Mouse (Mus musculus): ENCODE data around the gene Mrpl28. TPM values are rescaled to one million over a fixed set of nuclear protein-coding genes. Genes with fewer than 3 reads are reported as not detected.
A peak's percentile ranks its signal among the peaks of the same experiment; 100 is the strongest.
"Not testable (repeated sequence)": the region's sequence is repeated elsewhere in the genome, so short reads cannot be mapped to it uniquely, and the experiment has no call there.

Mrpl28 gene
- total and polyA plus RNA-seq, 2 experiments from 2014 or later, result 138 to 189 TPM

DNA sequence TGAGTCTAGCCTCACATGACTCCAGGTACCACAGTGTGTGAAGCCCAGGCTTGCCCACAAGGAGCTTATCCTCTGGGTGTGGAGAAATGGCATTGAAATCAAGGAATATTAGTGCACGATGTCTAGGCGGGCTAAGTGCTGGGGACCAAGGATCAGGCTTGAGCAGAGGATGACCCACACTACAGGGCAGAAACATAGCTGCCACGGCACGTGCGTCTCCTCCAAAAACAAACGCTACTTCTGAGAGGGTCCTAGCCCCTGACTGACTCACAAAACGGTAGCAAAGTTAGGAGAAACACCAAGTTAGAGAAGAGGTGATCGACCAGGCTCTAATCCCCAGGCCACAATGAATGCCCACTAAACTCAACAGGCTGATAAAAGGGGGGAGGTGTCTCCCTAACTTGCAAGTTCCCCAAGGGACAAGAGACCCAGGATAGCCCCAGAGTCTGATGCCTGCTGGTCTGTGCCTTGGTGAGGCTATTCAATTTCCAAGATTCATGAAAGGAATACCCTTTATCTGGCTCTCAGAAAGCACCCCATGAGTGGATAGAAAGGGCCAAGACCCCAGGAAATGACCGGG lies 28.7 kb upstream of the Mrpl28 start:
- peak overlapping the region; percentile 77 for H3K4me2 ChIP-seq (ENCODE audit: low read depth, low read length)
- no peaks in the 10 kb centered on the region for H3K9me3 ChIP-seq (ENCODE audit: low read length)
- peak overlapping the region; percentile 58 for H3K4me3 ChIP-seq (ENCODE audit: low read length)
- DNase-seq (ENCODE audit: low spot score) (no peak), ATAC-seq (no peak; the same call in 1 of the 2 replicates)
- 34% methylated on average over 9 of the region's 9 CpGs for WGBS
- H3K27ac ChIP-seq, result no peak overlapping the region
- no peaks in the 10 kb centered on the region for H3K36me3 ChIP-seq (ENCODE audit: insufficient read depth, low read length)
- TF ChIP-seq CTCF (IDR thresholded peaks at IDR 0.05; ENCODE audit: low read depth), result no peak
- peak overlapping the region; percentile 61; the same call in 1 of the 2 replicates for H3K9ac ChIP-seq (replicated peaks; ENCODE audit: low read length)
- no peaks in the 10 kb centered on the region for H3K4me1 ChIP-seq (ENCODE audit: insufficient read depth, low read length)
- H3K27me3 ChIP-seq (ENCODE audit: insufficient read depth, low read length), result no peaks in the 10 kb centered on the region

DNA sequence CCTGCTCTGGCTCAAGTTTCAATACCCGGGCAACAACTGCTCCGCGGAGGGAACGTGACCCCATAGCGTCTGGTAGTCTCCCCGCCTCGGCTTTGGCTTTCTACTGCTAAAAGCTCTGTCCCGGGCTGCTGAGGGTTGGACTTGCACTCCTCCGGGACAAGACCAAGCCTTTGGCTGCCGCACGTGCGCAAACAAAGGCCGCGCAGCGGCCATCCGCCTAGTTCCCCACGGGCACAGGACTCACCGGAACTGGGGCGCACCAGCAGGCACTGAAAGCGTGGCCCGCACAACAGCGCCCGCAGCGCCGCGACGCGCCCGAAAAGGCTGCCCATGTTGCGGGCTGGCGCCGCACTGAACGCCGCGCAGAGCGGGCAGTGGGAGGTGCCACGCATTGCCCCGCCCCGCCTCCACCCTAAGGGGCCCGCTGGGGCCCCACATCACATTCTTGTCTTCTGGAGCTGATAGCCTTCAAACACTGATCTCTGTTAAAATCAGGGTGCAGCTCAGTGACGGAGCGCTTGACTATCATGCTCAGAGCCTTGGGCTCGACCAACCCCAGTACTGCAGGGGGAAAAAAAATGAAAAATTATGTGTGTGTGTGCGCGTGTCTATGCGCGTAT lies 28.1 kb upstream of the Mrpl28 start, which contains the start of gene Nme4:
TSS of gene Nme4 (minus strand) at position 482 of the 620 bp plus-strand sequence.
- 3% methylated on average over 47 of the region's 47 CpGs for WGBS
- H3K4me3 ChIP-seq (ENCODE audit: low read length), result peak within 1 kb of the TSS; percentile 58
- no peaks in the 10 kb centered on the region for H3K27me3 ChIP-seq (ENCODE audit: insufficient read depth, low read length)
- H3K4me2 ChIP-seq (ENCODE audit: low read depth, low read length), result peak within 1 kb of the TSS; percentile 77
- H3K27ac ChIP-seq, result 0 out of 2 replicates have a peak within 1 kb of the TSS, but pooled peaks have one; percentile 11
- no peaks in the 10 kb centered on the region for H3K4me1 ChIP-seq (ENCODE audit: insufficient read depth, low read length)
- TF ChIP-seq CTCF (IDR thresholded peaks at IDR 0.05; ENCODE audit: low read depth), result no peak
- H3K9me3 ChIP-seq (ENCODE audit: low read length), result no peaks in the 10 kb centered on the region
- peak; percentile 64 for ATAC-seq
- no peaks in the 10 kb centered on the region for H3K36me3 ChIP-seq (ENCODE audit: insufficient read depth, low read length)
- DNase-seq (ENCODE audit: low spot score), result peak; percentile 70
- H3K9ac ChIP-seq (replicated peaks; ENCODE audit: low read length), result peak within 1 kb of the TSS; percentile 61

DNA sequence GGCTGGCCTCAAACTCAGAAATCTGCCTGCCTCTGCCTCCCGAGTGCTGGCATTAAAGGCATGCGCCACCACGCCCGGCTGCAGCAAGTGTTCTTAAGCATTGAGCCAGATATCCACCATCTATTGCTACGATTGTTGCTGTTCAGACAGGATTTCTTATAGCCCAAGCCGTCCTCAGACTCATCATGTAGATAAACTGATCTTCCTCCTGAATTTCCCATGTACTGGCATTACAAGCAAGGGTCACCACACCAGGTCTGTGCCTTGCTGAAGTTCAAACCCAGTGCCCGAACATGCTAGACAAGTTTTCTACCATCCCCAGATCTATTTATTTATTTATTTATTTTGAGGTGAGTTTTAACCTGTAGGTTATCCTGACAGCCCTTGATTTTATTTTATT lies 24.8 kb upstream of the Mrpl28 start:
- H3K4me2 ChIP-seq (ENCODE audit: low read depth, low read length), result no peak overlapping the region
- DNase-seq (ENCODE audit: low spot score) (no peak), ATAC-seq (no peak)
- TF ChIP-seq CTCF (IDR thresholded peaks at IDR 0.05; ENCODE audit: low read depth), result no peak
- no peaks in the 10 kb centered on the region for H3K9me3 ChIP-seq (ENCODE audit: low read length)
- H3K9ac ChIP-seq (replicated peaks; ENCODE audit: low read length), result no peak overlapping the region
- no peak overlapping the region for H3K4me3 ChIP-seq (ENCODE audit: low read length)
- H3K27ac ChIP-seq, result no peak overlapping the region
- H3K27me3 ChIP-seq (ENCODE audit: insufficient read depth, low read length), result no peaks in the 10 kb centered on the region
- H3K4me1 ChIP-seq (ENCODE audit: insufficient read depth, low read length), result no peaks in the 10 kb centered on the region
- H3K36me3 ChIP-seq (ENCODE audit: insufficient read depth, low read length), result no peaks in the 10 kb centered on the region
- 94% methylated on average over 7 of the region's 7 CpGs for WGBS

DNA sequence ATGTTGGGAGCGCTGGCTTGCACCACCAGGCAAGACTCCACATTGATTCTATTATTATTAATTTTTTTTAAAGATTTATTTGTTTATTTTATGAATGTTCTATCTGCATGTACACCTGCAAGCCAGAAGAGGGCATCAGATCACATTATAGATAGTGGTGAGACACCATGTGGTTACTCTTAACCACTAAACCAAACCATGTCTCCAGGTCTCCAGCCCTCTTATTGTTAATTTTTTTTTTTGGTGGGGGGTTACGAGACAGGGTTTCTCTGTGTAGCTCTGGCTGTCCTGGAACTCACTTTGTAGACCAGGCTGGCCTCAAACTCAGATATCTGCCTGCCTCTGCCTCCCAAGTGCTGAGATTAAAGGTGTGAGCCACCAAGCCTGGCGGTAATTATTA lies 24.0 kb upstream of the Mrpl28 start:
- not testable (repeated sequence) for H3K9ac ChIP-seq (replicated peaks; ENCODE audit: low read length); H3K4me3 ChIP-seq (ENCODE audit: low read length); H3K9me3 ChIP-seq (ENCODE audit: low read length); H3K27ac ChIP-seq; ATAC-seq; H3K4me1 ChIP-seq (ENCODE audit: insufficient read depth, low read length); H3K4me2 ChIP-seq (ENCODE audit: low read depth, low read length); H3K27me3 ChIP-seq (ENCODE audit: insufficient read depth, low read length); H3K36me3 ChIP-seq (ENCODE audit: insufficient read depth, low read length)
- peak; percentile 49 for TF ChIP-seq CTCF (IDR thresholded peaks at IDR 0.05; ENCODE audit: low read depth)
- WGBS, result 61% methylated on average over 3 of the region's 3 CpGs
- peak; percentile 33 for DNase-seq (ENCODE audit: low spot score)

DNA sequence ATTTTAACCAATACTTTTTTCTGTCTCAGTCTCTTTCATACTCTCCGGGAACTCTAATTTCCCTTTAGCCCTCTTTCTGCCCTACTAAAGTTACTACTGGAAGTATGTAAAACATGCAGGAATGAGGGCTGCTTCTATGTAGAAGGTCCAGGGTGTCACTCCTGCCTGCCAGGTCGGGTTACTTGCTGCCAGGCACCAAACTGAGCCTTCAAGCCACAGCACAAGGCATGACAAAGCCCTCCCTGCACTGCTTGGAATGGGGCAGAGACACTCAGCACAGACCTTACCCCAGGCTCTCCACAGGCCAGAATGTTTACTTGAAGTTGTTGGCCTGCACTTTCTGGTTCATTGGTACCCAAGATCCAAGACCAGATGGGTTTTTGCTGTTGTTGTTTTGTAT lies 23.1 kb upstream of the Mrpl28 start:
- WGBS, result 41% methylated on average over 2 of the region's 2 CpGs
- no peaks in the 10 kb centered on the region for H3K9me3 ChIP-seq (ENCODE audit: low read length)
- H3K9ac ChIP-seq (replicated peaks; ENCODE audit: low read length), result no peak overlapping the region

DNA sequence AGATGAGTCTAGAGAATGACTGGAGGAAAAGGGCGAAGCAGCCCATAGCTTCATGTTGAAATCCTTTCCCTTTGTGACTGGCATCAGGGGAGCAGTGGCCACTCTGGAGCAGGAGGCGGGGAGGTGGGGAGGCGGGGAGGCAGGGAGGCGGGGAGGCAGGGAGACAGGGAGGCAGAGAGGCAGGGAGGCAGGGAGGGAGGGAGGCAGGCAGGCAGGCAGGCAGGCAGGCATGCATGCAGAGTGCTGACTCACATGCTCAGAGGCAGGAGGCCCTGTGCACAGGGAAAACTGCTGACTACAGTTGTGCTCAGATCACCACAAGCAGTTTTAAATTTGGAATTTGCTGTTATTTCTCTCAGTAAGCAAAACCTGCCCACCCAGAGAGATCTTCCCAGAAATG lies 21.8 kb upstream of the Mrpl28 start:
- WGBS, result 32% methylated on average over 4 of the region's 4 CpGs
- no peaks in the 10 kb centered on the region for H3K4me1 ChIP-seq (ENCODE audit: insufficient read depth, low read length)
- H3K27ac ChIP-seq, result no peak overlapping the region
- DNase-seq (ENCODE audit: low spot score), result no peak
- H3K9ac ChIP-seq (replicated peaks; ENCODE audit: low read length), result no peak overlapping the region
- no peak for ATAC-seq
- no peak overlapping the region for H3K4me3 ChIP-seq (ENCODE audit: low read length)
- no peaks in the 10 kb centered on the region for H3K9me3 ChIP-seq (ENCODE audit: low read length)
- H3K36me3 ChIP-seq (ENCODE audit: insufficient read depth, low read length), result no peaks in the 10 kb centered on the region
- no peak overlapping the region for H3K4me2 ChIP-seq (ENCODE audit: low read depth, low read length)
- TF ChIP-seq CTCF (IDR thresholded peaks at IDR 0.05; ENCODE audit: low read depth), result no peak
- H3K27me3 ChIP-seq (ENCODE audit: insufficient read depth, low read length), result no peaks in the 10 kb centered on the region

More for the DNA sequence above, 23.1 kb upstream of the Mrpl28 start:
- ATAC-seq (no peak), DNase-seq (ENCODE audit: low spot score) (no peak)
- Histone ChIP-seq H3K4me2 (ENCODE audit: low read depth, low read length) (no peak overlapping the region), H3K4me3 (ENCODE audit: low read length) (no peak overlapping the region), H3K27ac (no peak overlapping the region), H3K4me1 (ENCODE audit: insufficient read depth, low read length) (no peaks in the 10 kb centered on the region), H3K27me3 (ENCODE audit: insufficient read depth, low read length) (no peaks in the 10 kb centered on the region), H3K36me3 (ENCODE audit: insufficient read depth, low read length) (no peaks in the 10 kb centered on the region)
- no peak for TF ChIP-seq CTCF (IDR thresholded peaks at IDR 0.05; ENCODE audit: low read depth)

DNA sequence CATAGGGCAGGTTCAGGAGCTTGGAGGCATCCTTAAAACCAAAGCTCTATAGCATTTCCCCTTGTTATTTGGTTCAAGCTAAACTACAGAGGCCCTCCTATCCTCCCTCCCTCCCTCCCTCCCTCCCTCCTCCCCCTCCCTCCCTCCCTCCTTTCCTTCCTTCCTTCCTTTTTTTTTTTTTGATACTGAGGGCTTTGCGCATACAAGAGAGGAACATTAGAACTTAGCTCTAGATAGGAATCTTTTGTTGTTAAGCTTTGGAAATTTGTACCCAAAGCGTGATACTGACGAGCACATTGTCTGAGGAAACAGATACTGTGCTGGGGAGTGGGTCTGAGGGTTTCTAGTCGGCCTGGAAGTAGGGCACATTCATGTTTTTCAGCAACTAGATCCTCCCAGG lies 17.7 kb upstream of the Mrpl28 start:
- DNase-seq (ENCODE audit: low spot score) (no peak), ATAC-seq (no peak)
- WGBS, result 69% methylated on average over 4 of the region's 4 CpGs
- TF ChIP-seq CTCF (IDR thresholded peaks at IDR 0.05; ENCODE audit: low read depth), result no peak
- Histone ChIP-seq H3K27ac (no peak overlapping the region), H3K36me3 (ENCODE audit: insufficient read depth, low read length) (no peaks in the 10 kb centered on the region), H3K4me1 (ENCODE audit: insufficient read depth, low read length) (no peaks in the 10 kb centered on the region), H3K9ac (replicated peaks; ENCODE audit: low read length) (no peak overlapping the region), H3K4me2 (ENCODE audit: low read depth, low read length) (no peak overlapping the region), H3K4me3 (ENCODE audit: low read length) (no peak overlapping the region), H3K27me3 (ENCODE audit: insufficient read depth, low read length) (no peaks in the 10 kb centered on the region), H3K9me3 (ENCODE audit: low read length) (no peaks in the 10 kb centered on the region)
